Mouse (Mus musculus) lung, postnatal 0 days (tissue): Measurements from ENCODE around the gene Greb1.

Source experiments
- CTCF ChIP-seq: IDR thresholded peaks from 2 replicates; pipeline ENCODE4 v1.5.1; 2016; ENCODE audit warnings: antibody characterized with exemption, mild to moderate bottlenecking
- EP300 ChIP-seq: IDR thresholded peaks from 2 replicates; pipeline ENCODE4 v1.6.1; 2016; ENCODE audit warnings: antibody characterized with exemption, mild to moderate bottlenecking, control low read depth

DNA sequence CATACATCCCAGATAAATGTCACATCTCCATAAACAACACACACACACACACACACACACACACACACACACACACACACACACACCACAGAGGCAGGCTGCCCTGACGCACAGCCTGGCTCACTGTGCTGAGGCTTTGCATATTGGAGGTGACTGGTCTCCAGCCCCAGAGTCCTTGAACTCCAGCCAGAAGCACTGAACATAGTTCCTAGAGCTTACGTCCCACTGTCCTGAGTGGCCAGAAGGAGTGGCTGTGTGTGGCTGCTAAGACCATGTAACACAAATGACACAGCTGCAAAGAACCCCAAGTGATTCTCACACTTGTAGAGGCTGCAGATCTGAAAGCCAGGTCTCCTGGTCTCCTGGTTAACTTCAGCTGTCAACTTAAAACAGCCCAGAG, 138.8 kb downstream of the Greb1 start:
- TF ChIP-seq CTCF (no peak), EP300 (no peak)
